Mouse (Mus musculus): ENCODE measurements around the gene Afap1l2.
A peak's percentile ranks its signal among the peaks of the same experiment; 100 is the strongest.

The Afap1l2 gene

GRCm38 (mm10) chr19:56946277-56946676 lies 61.8 kb downstream of the Afap1l2 start:
- Histone ChIP-seq H3K36me3 (ENCODE audit: insufficient read depth, low read length) (no peaks in the 10 kb centered on the region), H3K27me3 (ENCODE audit: insufficient read depth, low read length) (peaks cover 21% of the 10 kb centered on the region), H3K4me3 (replicated peaks; ENCODE audit: low read length) (no peak overlapping the region), H3K9me3 (ENCODE audit: low read length) (0 out of 2 replicates have a peak, but pooled peaks cover 3% of the 10 kb centered on the region), H3K4me1 (replicated peaks; ENCODE audit: low read depth, low read length) (peaks cover 31% of the 10 kb centered on the region)
- TF ChIP-seq POU5F1 (IDR thresholded peaks at IDR 0.05; ENCODE audit: borderline replicate concordance, low read length) (no peak), NANOG (IDR thresholded peaks at IDR 0.05; ENCODE audit: borderline replicate concordance, low read length) (no peak), CTCF (conservative IDR thresholded peaks at IDR 0.05; ENCODE audit: low read length) (no peak)

DNA sequence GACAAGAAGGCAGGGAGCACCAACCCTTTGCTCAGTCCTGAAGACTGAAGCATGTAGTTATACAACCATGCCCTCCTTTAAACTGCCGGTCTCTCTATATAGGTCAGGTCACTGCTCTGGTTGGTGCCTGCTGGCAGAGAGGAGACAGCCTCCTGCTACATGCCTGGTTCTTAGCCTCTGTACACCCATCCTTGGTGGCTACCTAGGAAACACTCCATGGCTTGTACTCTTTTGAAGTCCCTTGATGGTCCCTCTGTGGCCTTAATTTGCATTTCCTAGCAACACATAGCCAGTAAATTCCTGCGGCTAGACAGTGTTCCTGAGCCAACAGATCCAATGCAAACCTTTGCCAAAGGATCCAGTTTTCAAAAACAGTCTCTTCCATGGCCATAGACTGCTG lies 62.4 kb downstream of the Afap1l2 start:
- TF ChIP-seq NANOG (IDR thresholded peaks at IDR 0.05; ENCODE audit: borderline replicate concordance, low read length) (no peak), POU5F1 (IDR thresholded peaks at IDR 0.05; ENCODE audit: borderline replicate concordance, low read length) (no peak), CTCF (conservative IDR thresholded peaks at IDR 0.05; ENCODE audit: low read length) (no peak)
- Histone ChIP-seq H3K4me1 (replicated peaks; ENCODE audit: low read depth, low read length) (peaks cover 31% of the 10 kb centered on the region), H3K36me3 (ENCODE audit: insufficient read depth, low read length) (no peaks in the 10 kb centered on the region), H3K9me3 (ENCODE audit: low read length) (0 out of 2 replicates have a peak, but pooled peaks cover 3% of the 10 kb centered on the region), H3K27me3 (ENCODE audit: insufficient read depth, low read length) (peaks cover 25% of the 10 kb centered on the region), H3K4me3 (replicated peaks; ENCODE audit: low read length) (no peak overlapping the region)

DNA sequence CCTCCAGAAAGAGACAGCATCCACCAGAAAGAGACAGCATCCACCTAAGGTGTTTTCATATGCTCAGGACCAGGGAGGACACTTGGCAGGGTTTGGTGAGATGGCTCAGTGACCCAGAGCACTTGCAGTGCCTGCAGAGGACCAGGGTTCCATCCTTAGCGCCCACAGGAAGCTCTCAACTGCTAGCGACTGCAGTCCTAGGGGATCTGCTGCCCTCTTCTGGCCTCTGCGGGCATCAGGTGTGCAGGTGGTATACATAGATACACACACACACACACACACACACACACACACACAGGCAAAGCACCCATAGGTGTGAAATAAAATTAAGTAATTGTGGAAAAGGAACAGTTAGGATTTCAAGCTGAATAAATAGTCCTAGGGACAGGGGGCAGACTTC lies 63.2 kb downstream of the Afap1l2 start:
- Histone ChIP-seq H3K27me3 (ENCODE audit: insufficient read depth, low read length) (peaks cover 28% of the 10 kb centered on the region), H3K36me3 (ENCODE audit: insufficient read depth, low read length) (no peaks in the 10 kb centered on the region), H3K9me3 (ENCODE audit: low read length) (0 out of 2 replicates have a peak, but pooled peaks cover 3% of the 10 kb centered on the region), H3K4me3 (replicated peaks; ENCODE audit: low read length) (no peak overlapping the region), H3K4me1 (replicated peaks; ENCODE audit: low read depth, low read length) (peaks cover 31% of the 10 kb centered on the region)
- TF ChIP-seq POU5F1 (IDR thresholded peaks at IDR 0.05; ENCODE audit: borderline replicate concordance, low read length) (no peak), CTCF (conservative IDR thresholded peaks at IDR 0.05; ENCODE audit: low read length) (peak; percentile 20; the same call in 1 of the 2 replicates), NANOG (IDR thresholded peaks at IDR 0.05; ENCODE audit: borderline replicate concordance, low read length) (no peak)

DNA sequence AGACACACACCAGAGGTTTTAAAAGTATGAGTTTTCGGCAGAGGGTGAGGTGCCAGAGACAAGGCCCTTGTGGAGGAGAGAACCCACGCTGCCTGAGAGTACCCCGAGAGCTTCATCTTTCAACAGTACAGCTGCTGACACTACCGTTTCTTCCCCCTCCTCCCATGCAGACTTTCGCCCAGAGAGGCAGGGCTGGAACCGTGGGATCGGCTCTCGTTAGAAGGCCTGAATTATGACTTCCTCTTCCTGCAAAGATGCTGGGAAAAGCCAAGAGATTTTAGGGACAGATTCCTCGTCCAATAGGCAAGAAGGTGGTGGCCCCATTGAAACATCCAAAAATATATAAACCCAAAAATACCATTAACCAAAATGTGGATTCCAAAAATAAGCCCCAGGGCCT lies 63.8 kb downstream of the Afap1l2 start:
- Histone ChIP-seq H3K27me3 (ENCODE audit: insufficient read depth, low read length) (peaks cover 30% of the 10 kb centered on the region), H3K9me3 (ENCODE audit: low read length) (0 out of 2 replicates have a peak, but pooled peaks cover 3% of the 10 kb centered on the region), H3K36me3 (ENCODE audit: insufficient read depth, low read length) (no peaks in the 10 kb centered on the region), H3K4me1 (replicated peaks; ENCODE audit: low read depth, low read length) (peaks cover 31% of the 10 kb centered on the region), H3K4me3 (replicated peaks; ENCODE audit: low read length) (no peak overlapping the region)
- no peak for TF ChIP-seq CTCF (conservative IDR thresholded peaks at IDR 0.05; ENCODE audit: low read length)

- no peak overlapping the region for H3K4me3 ChIP-seq (replicated peaks; ENCODE audit: low read length)
- peaks cover 30% of the 10 kb centered on the region for H3K27me3 ChIP-seq (ENCODE audit: insufficient read depth, low read length)
- H3K4me1 ChIP-seq (replicated peaks; ENCODE audit: low read depth, low read length): peaks cover 38% of the 10 kb centered on the region
- no peaks in the 10 kb centered on the region for H3K36me3 ChIP-seq (ENCODE audit: insufficient read depth, low read length)
- TF ChIP-seq POU5F1 (IDR thresholded peaks at IDR 0.05; ENCODE audit: borderline replicate concordance, low read length) (no peak), NANOG (IDR thresholded peaks at IDR 0.05; ENCODE audit: borderline replicate concordance, low read length) (no peak), CTCF (conservative IDR thresholded peaks at IDR 0.05; ENCODE audit: low read length) (no peak)
- H3K9me3 ChIP-seq (ENCODE audit: low read length): peaks cover 9% of the 10 kb centered on the region
Measured at GRCm38 (mm10) chr19:56942216-56942615, 65.8 kb downstream of the Afap1l2 start.

GRCm38 (mm10) chr19:56940507-56940906 lies 67.5 kb downstream of the Afap1l2 start:
- H3K4me1 ChIP-seq (replicated peaks; ENCODE audit: low read depth, low read length): peaks cover 50% of the 10 kb centered on the region
- TF ChIP-seq NANOG (IDR thresholded peaks at IDR 0.05; ENCODE audit: borderline replicate concordance, low read length) (no peak), POU5F1 (IDR thresholded peaks at IDR 0.05; ENCODE audit: borderline replicate concordance, low read length) (no peak), CTCF (conservative IDR thresholded peaks at IDR 0.05; ENCODE audit: low read length) (no peak)
- peaks cover 9% of the 10 kb centered on the region for H3K9me3 ChIP-seq (ENCODE audit: low read length)
- peaks cover 30% of the 10 kb centered on the region for H3K27me3 ChIP-seq (ENCODE audit: insufficient read depth, low read length)
- no peaks in the 10 kb centered on the region for H3K36me3 ChIP-seq (ENCODE audit: insufficient read depth, low read length)
- H3K4me3 ChIP-seq (replicated peaks; ENCODE audit: low read length): no peak overlapping the region

- Histone ChIP-seq H3K9me3 (ENCODE audit: low read length) (peaks cover 9% of the 10 kb centered on the region), H3K4me3 (replicated peaks; ENCODE audit: low read length) (no peak overlapping the region), H3K27me3 (ENCODE audit: insufficient read depth, low read length) (peaks cover 30% of the 10 kb centered on the region), H3K4me1 (replicated peaks; ENCODE audit: low read depth, low read length) (peaks cover 50% of the 10 kb centered on the region), H3K36me3 (ENCODE audit: insufficient read depth, low read length) (no peaks in the 10 kb centered on the region)
- no peak for TF ChIP-seq NANOG (IDR thresholded peaks at IDR 0.05; ENCODE audit: borderline replicate concordance, low read length)
- TF ChIP-seq CTCF (conservative IDR thresholded peaks at IDR 0.05; ENCODE audit: low read length): no peak
- TF ChIP-seq POU5F1 (IDR thresholded peaks at IDR 0.05; ENCODE audit: borderline replicate concordance, low read length): no peak
Measured at GRCm38 (mm10) chr19:56939826-56940225, 68.2 kb downstream of the Afap1l2 start.

- H3K4me3 ChIP-seq (replicated peaks; ENCODE audit: low read length): peak overlapping the region; percentile 5; the same call in 1 of the 2 replicates
- no peaks in the 10 kb centered on the region for H3K36me3 ChIP-seq (ENCODE audit: insufficient read depth, low read length)
- H3K9me3 ChIP-seq (ENCODE audit: low read length): peaks cover 6% of the 10 kb centered on the region
- no peak for TF ChIP-seq NANOG (IDR thresholded peaks at IDR 0.05; ENCODE audit: borderline replicate concordance, low read length)
- no peak for TF ChIP-seq CTCF (conservative IDR thresholded peaks at IDR 0.05; ENCODE audit: low read length)
- TF ChIP-seq POU5F1 (IDR thresholded peaks at IDR 0.05; ENCODE audit: borderline replicate concordance, low read length): no peak
- peaks cover 39% of the 10 kb centered on the region for H3K4me1 ChIP-seq (replicated peaks; ENCODE audit: low read depth, low read length)
- H3K27me3 ChIP-seq (ENCODE audit: insufficient read depth, low read length): peaks cover 17% of the 10 kb centered on the region; the same call in 1 of the 2 replicates
Measured at GRCm38 (mm10) chr19:56937911-56938310, 70.1 kb downstream of the Afap1l2 start.

DNA sequence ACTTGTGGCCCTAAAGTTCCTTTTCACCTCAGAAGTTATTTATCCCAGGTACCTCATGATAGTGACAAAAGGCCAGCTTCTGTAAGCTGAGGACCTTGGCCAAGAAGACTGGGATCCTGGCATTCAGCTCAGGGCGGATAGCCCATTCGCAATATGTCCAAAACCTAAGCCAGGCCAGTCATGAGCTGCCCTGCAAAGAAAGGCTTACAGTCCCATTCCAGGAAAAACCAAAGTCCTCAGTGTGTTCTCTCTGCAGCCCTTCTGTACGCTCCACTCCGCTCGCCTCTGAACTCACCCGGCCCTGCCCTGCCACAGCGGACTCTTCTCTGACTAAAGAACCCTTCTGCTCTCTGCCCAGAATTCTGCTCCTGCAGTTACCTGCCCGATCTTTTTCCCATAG lies 71.8 kb downstream of the Afap1l2 start:
- peaks cover 9% of the 10 kb centered on the region; the same call in 1 of the 2 replicates for H3K27me3 ChIP-seq (ENCODE audit: insufficient read depth, low read length)
- 0 out of 2 replicates have a peak overlapping the region, but pooled peaks have one; percentile 10 for H3K4me3 ChIP-seq (replicated peaks; ENCODE audit: low read length)
- peaks cover 39% of the 10 kb centered on the region for H3K4me1 ChIP-seq (replicated peaks; ENCODE audit: low read depth, low read length)
- H3K9me3 ChIP-seq (ENCODE audit: low read length): peaks cover 6% of the 10 kb centered on the region
- no peaks in the 10 kb centered on the region for H3K36me3 ChIP-seq (ENCODE audit: insufficient read depth, low read length)
- TF ChIP-seq NANOG (IDR thresholded peaks at IDR 0.05; ENCODE audit: borderline replicate concordance, low read length) (no peak), POU5F1 (IDR thresholded peaks at IDR 0.05; ENCODE audit: borderline replicate concordance, low read length) (no peak), CTCF (conservative IDR thresholded peaks at IDR 0.05; ENCODE audit: low read length) (no peak)
